Mouse (Mus musculus) fat pad, adult 2 months (tissue): Measurements from ENCODE around the gene Bcas3.

Experiments
- DNase-seq: peaks from one replicate; pipeline ENCODE4 v3.0.0-alpha.2; 2011; ENCODE audit warnings: low read depth, low spot score; ENCODE audit errors: extremely low read depth

Bcas3 gene

GRCm38 (mm10) chr11:85352539-85353380, at the start of gene Bcas3:
Gene Bcas3, plus strand, starts transcription at chr11:85353167.
- peak; percentile 74 for DNase-seq

GRCm38 (mm10) chr11:85306577-85307260, 46.2 kb upstream of the Bcas3 start:
- DNase-seq, result no peak

GRCm38 (mm10) chr11:85308799-85309198, 44.2 kb upstream of the Bcas3 start:
- no peak for DNase-seq

GRCm38 (mm10) chr11:85310407-85310712, 42.6 kb upstream of the Bcas3 start:
- DNase-seq, result no peak

- peak; percentile 78 for DNase-seq
Observed at GRCm38 (mm10) chr11:85310713-85311574, 42.0 kb upstream of the Bcas3 start, which contains the start of gene Ppm1d. Gene Ppm1d, plus strand, starts transcription at chr11:85311244.

- no peak for DNase-seq
Observed at GRCm38 (mm10) chr11:85311645-85312490, 41.1 kb upstream of the Bcas3 start.

GRCm38 (mm10) chr11:85312818-85313217, 40.1 kb upstream of the Bcas3 start:
- no peak for DNase-seq

GRCm38 (mm10) chr11:85313361-85313760, 39.6 kb upstream of the Bcas3 start:
- no peak for DNase-seq

- DNase-seq, result no peak
Observed at GRCm38 (mm10) chr11:85323567-85324330, 29.2 kb upstream of the Bcas3 start.

GRCm38 (mm10) chr11:85328717-85329116, 24.2 kb upstream of the Bcas3 start:
- DNase-seq, result no peak

GRCm38 (mm10) chr11:85329167-85329894, 23.6 kb upstream of the Bcas3 start:
- no peak for DNase-seq

- no peak for DNase-seq
Observed at GRCm38 (mm10) chr11:85334778-85335177, 18.2 kb upstream of the Bcas3 start.

- DNase-seq, result no peak
Observed at GRCm38 (mm10) chr11:85339173-85339831, 13.7 kb upstream of the Bcas3 start.

GRCm38 (mm10) chr11:85340070-85340616, 12.8 kb upstream of the Bcas3 start:
- DNase-seq, result no peak

- no peak for DNase-seq
Observed at GRCm38 (mm10) chr11:85353819-85354218, 852 bp downstream of the Bcas3 start.

- no peak for DNase-seq
Observed at GRCm38 (mm10) chr11:85359641-85360040, 6.7 kb downstream of the Bcas3 start.

- no peak for DNase-seq
Observed at GRCm38 (mm10) chr11:85361621-85362020, 8.7 kb downstream of the Bcas3 start.

GRCm38 (mm10) chr11:85366168-85366567, 13.2 kb downstream of the Bcas3 start:
- no peak for DNase-seq
